Mouse (Mus musculus) urinary bladder, adult 18-20 months (tissue): ENCODE data around the gene Adamts20.
"Not testable (repeated sequence)": the region's sequence is repeated elsewhere in the genome, so short reads cannot be mapped to it uniquely, and the experiment has no call there.

Experiments
- DNase-seq, 2 experiments: peaks; one replicate each; pipeline ENCODE4 v3.0.0; 2022; ENCODE audit warnings: low spot score in 2 of 2, mixed read lengths in 2 of 2

The Adamts20 gene

DNA sequence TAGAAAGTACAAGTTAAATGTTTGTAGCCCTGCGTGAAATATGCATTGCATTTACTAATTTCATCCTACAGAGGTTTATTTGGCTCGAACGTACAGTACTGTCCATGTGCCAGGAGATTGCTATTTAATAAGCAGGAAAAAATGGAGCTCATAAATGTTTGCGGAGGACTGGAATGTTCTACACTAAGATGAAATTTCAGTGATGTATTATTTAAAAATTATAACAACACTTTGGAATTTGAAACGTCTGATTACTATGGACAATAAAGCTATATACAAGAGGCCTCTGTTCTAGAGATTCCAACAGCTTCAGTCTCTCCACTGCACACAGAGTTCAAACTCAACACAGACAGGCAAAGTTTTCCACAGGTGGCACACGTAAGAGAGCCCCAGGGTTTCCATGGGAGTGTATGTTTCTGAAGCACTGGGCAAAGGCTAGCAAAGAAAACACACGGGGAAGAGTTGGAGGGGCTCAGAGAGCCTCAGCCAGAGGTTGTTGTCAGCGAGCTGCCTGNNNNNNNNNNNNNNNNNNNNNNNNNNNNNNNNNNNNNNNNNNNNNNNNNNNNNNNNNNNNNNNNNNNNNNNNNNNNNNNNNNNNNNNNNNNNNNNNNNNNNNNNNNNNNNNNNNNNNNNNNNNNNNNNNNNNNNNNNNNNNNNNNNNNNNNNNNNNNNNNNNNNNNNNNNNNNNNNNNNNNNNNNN is 20.6 kb downstream of the Adamts20 start:
- no peak for DNase-seq

DNA sequence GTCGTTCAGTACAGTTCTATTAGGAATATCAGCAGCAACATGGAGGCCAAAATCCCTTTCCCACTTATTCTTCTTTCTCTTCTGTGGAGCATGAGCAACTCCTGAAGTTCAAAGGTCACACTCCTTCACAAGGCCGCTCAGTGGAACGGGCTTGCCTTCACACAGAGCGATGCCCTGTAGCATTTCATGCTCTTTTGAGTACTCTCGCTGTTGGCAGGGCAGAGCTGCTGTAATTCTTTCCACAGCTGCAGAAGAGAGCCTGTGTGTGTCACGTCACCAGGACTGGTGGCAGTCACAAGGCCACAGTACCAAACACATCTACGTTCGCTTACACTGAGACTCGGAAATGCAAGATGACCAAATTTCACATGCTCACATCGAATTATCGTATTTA is 21.2 kb downstream of the Adamts20 start:
- no peak for DNase-seq

DNA sequence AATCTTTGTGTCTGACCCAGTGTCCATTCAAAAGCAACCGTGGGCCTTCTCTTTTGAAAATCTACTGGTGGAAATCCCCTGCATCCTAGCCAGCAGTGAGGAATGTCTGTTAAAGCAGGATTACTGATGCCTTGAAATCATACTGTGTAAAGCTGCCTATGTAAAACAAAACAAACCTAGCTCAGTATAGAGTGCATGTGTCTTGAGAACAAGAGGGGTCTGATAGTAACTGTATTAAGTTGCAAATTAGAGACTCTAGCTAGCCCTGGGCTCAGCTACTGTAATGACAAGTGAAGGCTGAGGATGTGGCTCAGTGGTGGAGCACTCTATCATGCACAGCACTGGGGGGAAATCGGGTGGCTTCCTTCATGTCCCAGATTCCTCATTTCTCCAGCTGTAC is 22.2 kb downstream of the Adamts20 start:
- DNase-seq: no peak

DNA sequence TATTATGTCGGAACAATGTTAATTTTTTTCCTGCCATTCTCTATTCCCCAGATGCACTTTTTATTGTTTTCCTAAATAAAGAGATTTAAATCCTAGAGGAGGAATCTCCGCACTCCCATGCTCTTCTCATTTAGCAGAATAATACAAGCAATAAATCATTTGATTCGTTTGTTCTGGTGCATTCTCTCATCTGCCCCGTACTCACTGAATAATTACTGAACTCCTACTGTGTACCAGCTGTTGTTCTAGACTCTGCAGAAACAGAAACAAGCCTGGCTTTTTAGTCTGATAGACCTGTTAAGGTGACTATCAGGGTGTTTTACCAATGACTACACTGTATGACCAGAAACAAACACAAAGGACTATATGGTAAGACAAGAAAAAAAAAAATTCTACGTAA is 29.7 kb downstream of the Adamts20 start:
- no peak for DNase-seq

DNA sequence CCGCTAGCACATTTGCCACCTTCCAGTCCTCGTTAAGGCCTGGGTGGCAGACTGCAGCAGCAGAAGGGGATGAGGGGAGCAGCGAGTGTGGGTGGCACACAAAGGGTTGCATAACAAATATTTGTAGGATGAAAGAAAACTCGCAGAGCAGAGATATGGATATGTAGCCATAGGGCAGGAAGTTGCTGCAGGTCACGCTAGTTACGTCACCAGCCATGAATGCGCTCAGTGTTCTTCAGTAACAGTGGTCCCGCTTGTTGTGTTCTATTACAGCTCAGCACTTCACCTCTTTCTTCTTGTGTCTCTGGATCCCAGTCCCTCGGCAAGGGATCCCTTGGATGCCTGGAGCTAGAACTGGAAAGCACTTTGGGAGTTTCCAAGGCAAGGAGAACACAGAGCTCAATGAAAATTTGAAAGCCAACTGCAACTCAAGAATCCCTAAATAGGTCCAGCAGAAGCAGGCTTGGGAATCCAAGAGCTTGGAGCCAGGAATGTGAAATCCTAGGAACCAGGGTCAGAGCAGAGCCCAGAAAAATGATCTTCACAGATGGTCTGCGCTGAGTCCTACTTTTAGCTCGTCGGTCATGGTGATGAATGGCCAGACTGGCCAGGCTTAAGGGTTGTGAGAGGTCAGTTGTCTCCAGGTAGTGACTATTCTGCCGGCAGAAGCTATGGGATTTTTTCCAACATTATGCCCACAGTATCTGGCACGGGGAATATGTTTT is 34.4 kb downstream of the Adamts20 start:
- no peak for DNase-seq

DNA sequence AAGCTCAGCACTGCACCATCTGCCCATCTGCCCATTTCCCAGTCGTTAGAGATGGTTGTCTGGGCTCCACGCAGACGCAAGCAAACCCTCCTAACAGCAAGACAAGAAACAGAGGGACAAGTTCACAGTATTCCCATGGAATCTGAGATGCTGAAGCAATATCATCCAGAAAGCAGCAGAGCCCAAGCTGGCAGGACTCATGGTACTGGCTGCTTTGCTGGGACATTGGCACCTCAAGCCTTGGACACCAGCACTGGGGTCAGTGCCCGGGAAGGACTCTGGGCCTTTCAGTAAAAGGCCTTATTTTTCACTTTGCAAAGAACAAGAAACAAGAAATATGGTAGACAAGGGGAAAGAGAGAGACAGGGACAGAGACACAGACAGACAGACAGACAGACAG is 36.5 kb downstream of the Adamts20 start:
- no peak for DNase-seq

DNA sequence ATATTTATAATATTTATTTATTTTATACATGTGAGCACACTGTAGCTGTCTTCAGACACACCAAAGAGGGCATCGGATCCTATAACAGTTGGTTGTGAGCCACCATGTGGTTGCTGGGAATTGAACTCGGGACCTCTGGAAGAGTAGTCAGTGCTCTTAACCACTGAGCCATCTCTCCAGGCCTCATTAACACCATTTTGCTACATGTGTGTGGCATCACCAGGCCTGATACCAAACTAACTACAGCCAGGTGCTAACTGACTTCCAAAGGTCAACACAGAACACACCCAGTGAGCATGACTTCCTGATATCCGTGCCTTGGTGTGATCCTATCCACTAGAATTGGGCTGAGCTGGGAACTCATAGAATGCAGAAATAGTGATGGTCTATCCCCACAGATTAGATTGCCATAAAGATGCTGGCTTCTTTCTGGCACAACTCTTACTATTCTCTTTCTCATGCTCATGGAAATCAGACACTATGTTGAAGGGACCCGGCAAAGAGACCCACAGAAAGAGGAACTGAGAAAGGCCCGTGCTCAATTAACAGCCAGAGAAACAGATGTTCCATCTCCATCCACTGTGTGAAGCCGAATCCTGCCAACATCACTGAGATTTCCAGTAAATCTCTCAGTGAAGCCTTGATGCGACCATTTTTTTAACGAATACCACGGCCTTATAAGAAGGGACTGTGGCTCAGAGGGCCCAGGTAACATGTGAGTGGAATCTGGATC is 37.6 kb downstream of the Adamts20 start:
- no peak for DNase-seq

DNA sequence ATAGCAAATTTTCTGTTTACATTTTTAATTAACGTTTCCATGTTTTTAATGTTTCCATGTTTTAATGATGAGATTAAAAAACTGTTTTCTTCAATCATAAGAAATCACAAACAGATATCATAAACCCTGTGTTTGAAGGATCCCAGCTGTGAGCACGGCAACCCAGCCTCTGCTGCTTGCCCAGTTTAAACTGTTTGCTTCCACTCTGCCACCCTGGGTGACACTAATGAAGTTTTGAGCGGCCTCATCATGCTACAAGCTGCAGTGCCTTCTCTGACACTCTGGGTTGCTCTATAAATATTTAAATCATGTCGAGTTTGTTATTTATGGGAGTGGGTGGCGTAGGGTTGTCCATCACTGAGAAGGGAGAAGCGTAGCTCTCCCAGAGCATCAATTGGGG is 44.7 kb downstream of the Adamts20 start:
- DNase-seq: no peak

DNA sequence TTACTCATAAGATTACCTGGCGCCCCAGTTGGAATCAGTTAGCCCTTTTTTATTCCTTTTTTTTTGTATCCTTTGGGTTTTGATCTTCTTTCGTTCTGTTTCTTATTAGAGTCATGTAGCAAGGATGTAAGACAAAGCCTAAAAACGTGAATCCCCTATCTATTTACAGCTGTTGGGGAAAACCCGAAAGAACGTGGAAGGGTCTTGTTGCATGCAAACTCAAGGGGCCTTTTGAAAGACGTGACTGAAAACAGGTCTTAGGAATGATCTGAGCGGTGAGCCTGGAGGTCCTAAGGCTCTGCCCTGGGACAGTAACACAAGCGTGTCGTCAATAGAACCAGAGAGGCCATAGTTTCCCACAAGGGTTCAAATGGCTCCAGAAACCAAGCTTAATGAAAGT is 46.1 kb downstream of the Adamts20 start:
- no peak for DNase-seq

DNA sequence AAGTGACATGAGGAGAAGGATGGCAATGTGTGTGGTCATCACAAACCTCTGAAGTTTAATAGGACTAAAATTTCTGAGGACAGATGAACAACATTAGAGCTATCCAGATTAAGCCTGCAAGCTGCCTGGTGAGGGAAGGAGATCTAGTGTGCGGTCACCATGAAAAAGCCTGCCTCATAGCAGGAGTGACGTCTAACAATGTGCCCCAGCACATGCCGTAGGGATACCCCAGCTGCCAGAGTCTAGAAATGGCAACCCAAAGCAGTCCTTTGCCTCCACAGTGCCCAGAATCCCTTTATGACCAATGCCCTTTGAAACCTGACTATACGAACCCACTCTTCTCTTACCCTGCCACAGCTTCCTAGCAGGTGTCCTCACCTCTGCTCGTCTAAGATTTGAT is 46.8 kb downstream of the Adamts20 start:
- DNase-seq: no peak

DNA sequence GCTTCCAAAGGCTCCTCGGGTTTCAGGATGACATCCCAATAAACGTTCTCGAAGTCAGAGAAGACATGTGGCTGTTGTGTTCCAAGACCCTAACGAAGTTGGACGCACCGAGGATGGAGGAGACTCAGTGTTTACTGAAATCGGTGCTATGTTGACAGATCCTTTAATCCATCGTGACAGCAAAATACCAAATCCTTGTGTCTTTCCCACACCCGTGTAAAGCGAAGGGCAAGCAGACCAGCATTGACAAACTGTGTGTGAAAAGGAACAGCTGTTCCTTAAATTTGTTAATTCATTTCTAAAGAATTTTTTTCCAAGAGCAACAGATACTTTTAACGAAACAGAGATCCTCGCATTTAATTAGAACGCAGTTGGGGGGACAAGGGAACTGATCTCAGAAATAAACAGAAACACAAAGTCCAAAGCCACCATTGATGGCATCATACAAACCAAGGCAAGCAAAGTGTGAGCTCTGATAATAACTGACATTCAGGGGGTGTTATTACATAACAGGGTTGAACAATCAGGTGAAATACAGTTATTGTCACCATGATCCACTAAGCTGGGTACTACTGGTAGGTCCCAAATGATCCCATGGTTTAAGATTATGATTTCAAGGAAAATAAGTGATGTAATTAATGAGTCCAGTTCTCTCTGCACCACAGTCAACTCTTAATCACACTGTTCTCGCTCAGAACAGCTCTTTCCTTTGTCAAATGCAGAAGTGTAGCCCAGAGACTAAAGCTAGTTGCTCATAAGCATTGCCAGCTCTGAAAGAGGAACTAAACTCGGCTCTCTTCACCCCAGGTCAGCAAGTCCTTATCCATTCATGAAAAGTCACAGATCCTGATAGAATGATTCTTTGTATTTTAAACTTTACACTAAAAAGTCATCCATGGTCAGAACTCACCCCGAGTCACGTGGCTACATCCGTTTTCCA is 47.7 kb downstream of the Adamts20 start:
- DNase-seq: no peak

DNA sequence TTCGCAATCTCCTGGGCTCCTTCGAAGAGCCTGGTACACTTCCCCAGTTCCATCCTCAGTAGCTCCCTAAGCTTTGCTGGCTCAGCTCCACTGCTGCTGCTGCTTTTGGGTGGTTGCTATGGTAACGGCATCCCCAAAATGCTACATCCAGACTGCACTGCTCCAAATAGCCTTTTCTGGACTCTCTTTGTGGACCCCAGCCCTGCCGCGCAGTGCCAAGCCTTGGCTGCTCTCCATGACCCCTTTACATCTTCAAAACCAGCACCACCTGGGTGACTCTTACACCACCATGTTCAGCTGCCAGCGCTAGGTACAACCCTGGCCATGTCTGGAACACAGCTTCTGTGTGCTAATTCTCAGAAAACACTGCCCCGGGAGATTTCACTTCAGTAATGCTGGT is 55.4 kb downstream of the Adamts20 start:
- DNase-seq: no peak

DNA sequence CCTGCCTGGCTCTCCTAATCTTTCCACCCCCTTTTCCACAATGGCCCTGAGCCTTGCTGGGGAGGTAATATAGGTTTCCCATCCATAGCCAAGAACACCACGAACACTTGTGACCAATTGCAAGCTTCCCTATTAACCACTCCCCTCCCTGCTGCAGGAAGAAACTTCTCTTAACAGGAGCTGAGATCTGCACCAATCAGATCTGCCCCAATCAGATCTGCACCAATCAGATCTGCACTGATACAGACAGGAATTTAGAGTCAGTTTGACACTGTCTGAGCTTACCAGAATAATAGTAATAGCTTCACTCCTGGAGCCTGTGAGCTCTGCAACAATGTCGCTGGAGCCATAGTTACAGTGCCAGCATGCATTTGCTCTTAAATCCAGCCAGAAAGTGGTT is 58.9 kb downstream of the Adamts20 start:
- no peak for DNase-seq

DNA sequence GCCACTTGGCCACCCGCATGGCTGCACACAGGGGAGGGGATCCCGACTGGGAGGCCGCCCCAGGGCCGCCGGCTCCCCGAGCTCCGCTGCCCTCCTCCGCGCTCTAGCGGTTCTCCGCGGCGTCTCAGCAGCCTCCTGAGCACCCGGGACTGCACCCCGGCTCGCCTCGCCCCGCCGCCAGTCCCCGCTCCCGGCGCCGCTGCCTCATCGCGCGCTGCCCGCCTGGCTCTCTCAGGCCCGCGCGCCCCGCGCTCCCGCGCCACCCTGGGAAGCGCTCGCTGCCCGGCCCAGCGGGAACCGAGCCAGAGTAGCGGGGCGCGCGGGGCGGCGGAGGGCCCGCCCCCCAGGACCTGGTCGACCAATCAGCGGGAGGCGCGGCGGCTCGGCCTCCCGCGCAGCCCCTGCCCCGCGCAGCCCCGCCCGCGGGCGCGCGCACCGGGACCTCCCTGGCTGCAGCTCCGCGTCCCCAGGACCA is 61.1 kb downstream of the Adamts20 start:
- peak in 1 of 2 experiments; percentile 15 for DNase-seq

DNA sequence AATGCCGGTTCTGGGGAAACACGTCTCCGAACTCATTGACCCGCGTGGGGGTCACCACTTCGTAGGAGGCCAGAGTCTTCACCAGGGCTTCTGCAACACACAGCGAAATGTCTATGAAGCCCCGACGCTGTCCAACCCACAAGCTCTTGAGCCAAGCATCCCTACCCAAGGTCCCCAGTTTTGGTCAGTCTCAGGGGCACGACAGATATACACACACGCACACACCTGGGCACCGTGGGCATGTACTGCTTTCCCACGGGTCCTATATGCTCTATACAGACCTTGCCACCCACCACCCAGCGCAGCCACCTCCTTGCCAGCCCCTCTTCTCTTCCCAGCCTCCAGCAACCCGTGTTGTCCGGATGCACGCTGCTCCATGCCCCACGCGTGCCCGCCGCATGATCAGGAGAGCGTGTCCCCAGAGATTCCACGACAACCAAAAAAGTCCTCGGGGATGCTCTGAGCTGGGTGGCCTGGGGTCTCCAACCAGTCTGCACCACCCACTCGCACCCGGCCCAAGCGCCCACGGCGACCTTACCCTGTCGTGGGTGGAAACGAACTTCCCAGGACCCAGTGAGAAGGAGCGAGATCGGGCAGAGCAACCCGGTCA is 61.7 kb downstream of the Adamts20 start:
- DNase-seq: no peak

DNA sequence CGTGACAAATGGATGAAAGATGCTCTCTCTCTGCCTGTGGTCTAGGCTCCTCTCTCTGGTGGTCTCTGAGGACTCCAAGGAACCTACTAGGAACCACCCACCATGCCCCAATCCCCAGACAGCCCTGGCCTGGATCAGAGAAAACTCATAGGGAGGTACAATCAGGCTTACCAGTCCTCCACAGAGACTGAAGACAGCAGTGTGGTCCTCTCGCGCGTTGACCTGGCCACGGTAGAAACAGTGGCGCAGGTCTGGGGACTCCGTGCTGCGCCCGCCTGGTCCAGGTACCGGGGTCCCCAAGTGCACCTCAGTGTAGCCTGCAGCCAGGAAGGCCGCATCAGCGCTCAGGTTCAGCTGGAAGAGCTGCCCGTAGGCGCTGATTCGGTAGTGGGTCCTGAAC is 62.2 kb downstream of the Adamts20 start:
- DNase-seq: no peak

DNA sequence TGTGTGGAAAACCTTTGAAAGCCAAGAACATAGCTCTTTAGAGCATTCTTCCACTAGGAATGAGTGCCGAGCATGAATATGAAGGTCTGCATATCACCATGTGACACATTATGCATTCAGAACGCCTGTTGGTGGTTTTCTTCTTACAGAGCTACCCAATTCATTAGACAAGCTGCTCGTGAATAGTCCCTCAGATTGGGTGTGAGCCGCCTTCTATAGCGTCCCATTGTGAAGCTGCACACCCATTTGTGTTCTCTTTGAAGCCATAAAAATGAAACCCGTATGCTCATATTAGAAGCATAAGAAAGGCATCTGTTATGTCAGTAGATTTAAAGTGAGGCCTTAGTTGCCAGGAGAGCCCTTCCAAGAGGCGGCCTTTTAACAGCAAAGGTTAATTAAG is 72.5 kb downstream of the Adamts20 start:
- no peak for DNase-seq

DNA sequence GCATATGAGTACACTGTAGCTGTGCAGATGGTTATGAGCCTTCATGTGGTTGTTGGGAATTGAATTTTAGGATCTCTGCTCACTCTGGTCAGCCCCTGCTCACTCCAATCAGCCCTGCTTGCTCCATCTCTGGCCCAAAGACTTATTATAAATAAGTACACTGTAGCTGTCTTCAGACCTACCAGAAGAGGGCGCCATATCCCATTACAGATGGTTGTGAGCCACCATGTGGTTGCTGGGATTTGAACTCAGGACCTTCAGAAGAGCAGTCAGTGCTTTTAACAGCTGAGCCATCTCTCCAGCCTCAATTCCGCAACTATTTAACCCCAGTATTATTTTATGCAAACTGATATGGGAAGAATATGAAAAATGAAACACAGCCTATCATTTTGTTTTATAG is 75.1 kb downstream of the Adamts20 start:
- DNase-seq: not testable (repeated sequence)

DNA sequence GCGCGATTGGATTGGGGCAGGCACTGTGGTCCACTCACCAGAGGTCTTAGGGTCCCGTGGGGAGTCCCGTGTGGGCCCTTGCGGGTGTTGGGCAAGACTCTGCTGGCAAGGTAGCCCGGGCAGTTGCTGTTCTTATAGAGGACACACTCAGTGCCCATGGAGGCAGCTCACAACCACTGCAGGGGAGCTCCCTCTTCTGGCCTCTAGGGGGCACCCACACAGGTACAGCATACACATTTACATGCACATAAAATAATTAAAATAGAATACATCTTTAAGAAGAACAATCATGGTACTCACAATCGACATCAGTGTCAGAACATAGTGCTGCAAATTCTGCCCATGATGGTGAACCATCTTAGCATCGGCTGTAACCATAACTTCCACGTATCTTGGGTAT is 85.8 kb downstream of the Adamts20 start:
- no peak for DNase-seq

DNA sequence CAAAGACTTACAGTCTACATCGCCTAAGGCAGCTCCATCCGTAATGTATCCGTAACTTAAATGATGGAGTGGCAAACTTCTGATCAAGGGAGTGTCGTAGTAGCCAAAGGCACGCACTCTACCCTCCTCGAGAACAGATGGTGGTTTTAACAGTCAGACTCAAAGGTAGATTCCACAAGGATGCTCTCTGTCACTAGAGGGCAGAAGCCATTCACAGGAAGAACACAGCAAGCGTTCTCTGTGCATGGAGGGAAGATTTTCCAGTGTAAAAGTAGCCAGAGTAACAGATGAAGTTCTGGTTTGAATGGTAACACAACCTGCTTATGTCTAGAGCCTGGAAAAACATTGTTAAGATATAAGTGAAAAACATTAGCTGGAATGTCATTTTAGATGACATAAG is 92.7 kb downstream of the Adamts20 start:
- DNase-seq: no peak

DNA sequence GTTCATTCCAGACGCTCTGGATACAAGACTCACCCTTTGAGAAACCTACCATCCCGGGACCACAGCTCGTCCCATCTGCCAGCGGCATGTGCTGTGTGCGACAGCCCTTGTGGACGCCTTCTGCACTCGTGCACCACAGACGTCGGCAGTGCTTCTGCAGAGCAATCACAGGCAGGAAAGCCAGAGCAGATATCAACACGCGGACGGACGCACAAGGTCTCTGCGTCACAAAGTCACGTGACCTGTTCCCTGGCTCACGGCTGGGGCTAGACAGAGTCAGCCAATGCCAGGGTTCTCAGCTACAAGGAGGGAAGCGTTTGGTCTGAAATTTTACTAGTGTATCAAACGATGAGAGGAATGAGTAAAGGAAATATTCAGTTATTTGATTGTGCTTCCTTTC is 116.2 kb downstream of the Adamts20 start:
- no peak for DNase-seq
